Mouse (Mus musculus) erythroblast, embryonic 14.5 days (primary cell): Measurements from ENCODE around the gene Gm49337.

Experiments used
- GATA1 ChIP-seq: IDR thresholded peaks from 2 replicates; pipeline ENCODE4 v1.6.1; 2012; ENCODE audit warnings: low read length, inconsistent platforms, mixed read lengths
- TAL1 ChIP-seq: IDR thresholded peaks from 3 replicates; pipeline ENCODE4 v1.6.1; 2012; ENCODE audit warnings: low read length, inconsistent platforms, mixed read lengths

- TF ChIP-seq GATA1 (no peak), TAL1 (no peak)
These were observed 49.6 kb downstream of the Gm49337 start for GRCm38 (mm10) chr4:116222843-116223119.
